Mouse (Mus musculus) CH12.LX (cell line): ENCODE measurements around the gene Taar4. TPM values are rescaled to one million over a fixed set of nuclear protein-coding genes. Genes with fewer than 3 reads are reported as not detected.

Experiments
- DNase-seq: peaks from one replicate; pipeline ENCODE4 v3.0.0-alpha.2; 2013; ENCODE audit errors: extremely low read depth
- H3K27ac ChIP-seq: 2 replicates; pipeline ENCODE4 v1.5.1; 2012; ENCODE audit warnings: low read depth, mild to moderate bottlenecking, control low read depth, moderate library complexity; ENCODE audit not compliant: insufficient read depth
- H3K27me3 ChIP-seq: replicated peaks from 2 replicates; pipeline ENCODE3; 2012; ENCODE audit warnings: inconsistent platforms
- H3K36me3 ChIP-seq, 2 experiments: replicated peaks in 1 of 2; 2 replicates each; pipeline versions ENCODE3 to v1.6.1; 2012; ENCODE audit warnings: inconsistent platforms in 1 of 2, low read length in 1 of 2, mild to moderate bottlenecking in 1 of 2, mixed read lengths in 1 of 2, moderate library complexity in 1 of 2; ENCODE audit not compliant: control insufficient read depth in 1 of 2, insufficient read depth in 1 of 2
- H3K4me1 ChIP-seq, 2 experiments: 2 replicates each; pipeline ENCODE4 v1.6.1; 2012; ENCODE audit warnings: inconsistent platforms in 1 of 2, moderate library complexity in 1 of 2; ENCODE audit not compliant: insufficient read depth in 2 of 2, control insufficient read depth in 1 of 2
- H3K4me2 ChIP-seq: 2 replicates; pipeline ENCODE4 v1.6.1; 2012; ENCODE audit warnings: low read depth, mild to moderate bottlenecking, control low read depth; ENCODE audit not compliant: poor library complexity, insufficient read depth, severe bottlenecking
- H3K4me3 ChIP-seq, 3 experiments: fragments of 150-350 bp in 1 of 3; sonication (generic) in 1 of 3; replicated peaks in 1 of 3; 2 replicates each; pipeline versions ENCODE3 to v1.5.1; 2011 to 2012; ENCODE audit warnings: low read depth in 2 of 3, low read length in 2 of 3, mild to moderate bottlenecking in 2 of 3, moderate library complexity in 2 of 3, control low read depth in 1 of 3, improper control_type of control experiment in 1 of 3, inconsistent platforms in 1 of 3, mixed read lengths in 1 of 3; ENCODE audit not compliant: poor library complexity in 1 of 3
- H3K79me2 ChIP-seq: replicated peaks from 2 replicates; pipeline ENCODE4 v1.6.1; 2012; ENCODE audit warnings: mild to moderate bottlenecking, moderate library complexity; ENCODE audit not compliant: control insufficient read depth, poor library complexity, insufficient read depth, severe bottlenecking; ENCODE audit errors: extremely low read depth
- H3K9ac ChIP-seq: 2 replicates; pipeline ENCODE4 v1.6.1; 2012; ENCODE audit warnings: low read depth, mild to moderate bottlenecking, control low read depth, moderate library complexity; ENCODE audit not compliant: insufficient read depth
- H3K9me3 ChIP-seq: replicated peaks from 2 replicates; pipeline ENCODE3; 2012; ENCODE audit warnings: low read length, inconsistent platforms, mixed read lengths
- BHLHE40 ChIP-seq: IDR thresholded peaks from 2 replicates; pipeline ENCODE4 v1.6.1; 2011; ENCODE audit warnings: mild to moderate bottlenecking, low read depth, low read length, improper control_type of control experiment
- CHD1 ChIP-seq: IDR thresholded peaks from 2 replicates; pipeline ENCODE4 v1.6.1; 2012; ENCODE audit warnings: low read depth, low read length, improper control_type of control experiment, inconsistent platforms
- CHD2 ChIP-seq: IDR thresholded peaks from 2 replicates; pipeline ENCODE4 v1.6.1; 2011; ENCODE audit warnings: low read length, improper control_type of control experiment
- CTCF ChIP-seq, 2 experiments: IDR thresholded peaks in 1 of 2; conservative IDR thresholded peaks in 1 of 2; 2 replicates each; pipeline ENCODE4 v1.5.1; 2011 to 2012; ENCODE audit warnings: low read depth in 2 of 2, low read length in 2 of 2, improper control_type of control experiment in 1 of 2, inconsistent platforms in 1 of 2, mild to moderate bottlenecking in 1 of 2, moderate library complexity in 1 of 2
- E2F4 ChIP-seq: IDR thresholded peaks from 2 replicates; pipeline ENCODE4 v1.6.1; 2011; ENCODE audit warnings: low read depth, low read length, improper control_type of control experiment; ENCODE audit not compliant: insufficient replicate concordance
- ELF1 ChIP-seq: IDR thresholded peaks from 2 replicates; pipeline ENCODE4 v1.6.1; 2014; ENCODE audit warnings: low read depth, mild to moderate bottlenecking, inconsistent platforms, low read length, improper control_type of control experiment
- EP300 ChIP-seq: IDR thresholded peaks from 2 replicates; pipeline ENCODE4 v1.6.1; 2011; ENCODE audit warnings: low read length, improper control_type of control experiment
- ETS1 ChIP-seq: conservative IDR thresholded peaks from 2 replicates; pipeline ENCODE4 v1.6.1; 2012; ENCODE audit warnings: low read depth, mild to moderate bottlenecking, inconsistent platforms, low read length, improper control_type of control experiment, moderate library complexity
- GABPA ChIP-seq: IDR thresholded peaks from 2 replicates; pipeline ENCODE4 v1.6.1; 2012; ENCODE audit warnings: low read depth, low read length, improper control_type of control experiment, inconsistent platforms; ENCODE audit not compliant: insufficient replicate concordance
- HCFC1 ChIP-seq: IDR thresholded peaks from 2 replicates; pipeline ENCODE4 v1.6.1; 2012; ENCODE audit warnings: low read depth, mild to moderate bottlenecking, inconsistent platforms, low read length, improper control_type of control experiment
- JUN ChIP-seq: IDR thresholded peaks from 2 replicates; pipeline ENCODE4 v1.6.1; 2011; ENCODE audit warnings: low read depth, mild to moderate bottlenecking, low read length, improper control_type of control experiment, moderate library complexity; ENCODE audit not compliant: insufficient read depth
- JUND ChIP-seq: conservative IDR thresholded peaks from 2 replicates; pipeline ENCODE4 v1.6.1; 2011; ENCODE audit warnings: low read depth, low read length, improper control_type of control experiment
- KAT2A ChIP-seq: IDR thresholded peaks from 2 replicates; pipeline ENCODE4 v1.6.1; 2012; ENCODE audit warnings: low read length, improper control_type of control experiment, inconsistent platforms; ENCODE audit not compliant: insufficient replicate concordance
- MAX ChIP-seq: IDR thresholded peaks from 2 replicates; pipeline ENCODE4 v1.6.1; 2011; ENCODE audit warnings: low read length, improper control_type of control experiment
- MAZ ChIP-seq: IDR thresholded peaks from 2 replicates; pipeline ENCODE4 v1.6.1; 2012; ENCODE audit warnings: low read depth, mild to moderate bottlenecking, inconsistent platforms, low read length, improper control_type of control experiment, moderate library complexity
- MXI1 ChIP-seq: IDR thresholded peaks from 2 replicates; pipeline ENCODE4 v1.6.1; 2011; ENCODE audit warnings: mild to moderate bottlenecking, low read depth, low read length, improper control_type of control experiment
- NELFE ChIP-seq: IDR thresholded peaks from 2 replicates; pipeline ENCODE4 v1.6.1; 2011; ENCODE audit warnings: low read depth, low read length, improper control_type of control experiment
- PAX5 ChIP-seq: IDR thresholded peaks from 2 replicates; pipeline ENCODE4 v1.6.1; 2012; ENCODE audit warnings: low read length, inconsistent platforms, mixed read lengths
- POLR2A ChIP-seq: IDR thresholded peaks from 2 replicates; pipeline ENCODE4 v1.6.1; 2011; ENCODE audit warnings: low read depth, mild to moderate bottlenecking, improper control_type of control experiment, low read length
- RAD21 ChIP-seq: IDR thresholded peaks from 2 replicates; pipeline ENCODE4 v1.6.1; 2011; ENCODE audit warnings: low read depth, mild to moderate bottlenecking, low read length, improper control_type of control experiment, moderate library complexity
- SMC3 ChIP-seq: IDR thresholded peaks from 2 replicates; pipeline ENCODE4 v1.6.1; 2011; ENCODE audit warnings: low read depth, low read length, improper control_type of control experiment
- TBP ChIP-seq: conservative IDR thresholded peaks from 2 replicates; pipeline ENCODE4 v1.6.1; 2011; ENCODE audit warnings: low read depth, low read length, improper control_type of control experiment
- TCF12 ChIP-seq: IDR thresholded peaks from 2 replicates; pipeline ENCODE4 v1.6.1; 2014; ENCODE audit warnings: low read depth, mild to moderate bottlenecking, inconsistent platforms, low read length, improper control_type of control experiment
- USF1 ChIP-seq: IDR thresholded peaks from 2 replicates; pipeline ENCODE4 v1.6.1; 2014; ENCODE audit warnings: low read depth, mild to moderate bottlenecking, inconsistent platforms, low read length, improper control_type of control experiment
- USF2 ChIP-seq: conservative IDR thresholded peaks from 2 replicates; pipeline ENCODE4 v1.6.1; 2011; ENCODE audit warnings: low read depth, low read length, improper control_type of control experiment
- ZC3H11A ChIP-seq: IDR thresholded peaks from 2 replicates; pipeline ENCODE4 v1.6.1; 2012; ENCODE audit warnings: low read depth, mild to moderate bottlenecking, inconsistent platforms, low read length, improper control_type of control experiment
- ZMIZ1 ChIP-seq: IDR thresholded peaks from 2 replicates; pipeline ENCODE4 v1.6.1; 2012; ENCODE audit warnings: low read depth, mild to moderate bottlenecking, inconsistent platforms, low read length, improper control_type of control experiment
- ZNF384 ChIP-seq: IDR thresholded peaks from 2 replicates; pipeline ENCODE4 v1.6.1; 2012; ENCODE audit warnings: low read depth, low read length, improper control_type of control experiment, inconsistent platforms
- dilution Hi-C: fragments of 300-500 bp; cut with MboI; formaldehyde crosslinking; loops from 2 replicates; pipeline ENCODE4 v1.14.3; 2020; ENCODE audit warnings: low sequenced_read_pairs; ENCODE audit not compliant: extremely low pct_unique_long_range_greater_than_20kb, extremely low pct_ligation_motif_present
- in situ Hi-C: fragments of 300-500 bp; cut with MboI; formaldehyde crosslinking; loops from 3 replicates; pipeline ENCODE4 v1.14.3; 2019; ENCODE audit warnings: low sequenced_read_pairs, low pct_ligation_motif_present, low pct_unique_long_range_greater_than_20kb, mixed read lengths
- polyA plus RNA-seq: library from polyadenylated mRNA; unstranded; fragments of >175 nt; gene quantifications from 2 replicates; pipeline ENCODE4 v1.2.1, GENCODE M21; 2012; ENCODE audit warnings: low read depth; ENCODE audit not compliant: insufficient read length
- total RNA-seq, 2 experiments: library from RNA; depleted of rRNA; stranded (reverse); fragments of 300-350 nt in 1 of 2; fragments of >200 nt in 1 of 2; gene quantifications; 2 replicates each; pipeline ENCODE4 v1.2.3; 2012 to 2014

The Taar4 gene
- total and polyA plus RNA-seq, 3 experiments, result not detected

GRCm38 (mm10) chr10:23938312-23938711, 22.0 kb upstream of the Taar4 start, which contains the start of gene Taar2:
TSS of gene Taar2 (plus strand) at chr10:23938572.
- H3K9me3 ChIP-seq, result no peaks in the 10 kb centered on the region
- dilution Hi-C loops (no loop called here), in situ Hi-C loops (no loop called here)
- H3K4me1 ChIP-seq, result no peaks in the 10 kb centered on the region
- no peak for TF ChIP-seq KAT2A
- no peak for TF ChIP-seq JUN
- no peak for TF ChIP-seq ZNF384
- TF ChIP-seq POLR2A, result no peak
- no peak for TF ChIP-seq USF1
- TF ChIP-seq CHD1, result no peak
- no peak for TF ChIP-seq SMC3
- no peak within 1 kb of the TSS for H3K9ac ChIP-seq
- H3K4me3 ChIP-seq, result no peak within 1 kb of the TSS
- no peaks in the 10 kb centered on the region for H3K36me3 ChIP-seq
- H3K79me2 ChIP-seq, result no peaks in the 10 kb centered on the region
- H3K27me3 ChIP-seq, result no peaks in the 10 kb centered on the region
- no peak for DNase-seq
- H3K27ac ChIP-seq, result no peak within 1 kb of the TSS
- H3K4me2 ChIP-seq, result no peak within 1 kb of the TSS; the same call in 1 of the 2 replicates

- no peak overlapping the region for H3K9ac ChIP-seq
- no peaks in the 10 kb centered on the region for H3K27me3 ChIP-seq
- DNase-seq, result peak; percentile 17
- no peaks in the 10 kb centered on the region for H3K9me3 ChIP-seq
- H3K4me3 ChIP-seq, result no peak overlapping the region
- no peaks in the 10 kb centered on the region for H3K79me2 ChIP-seq
- H3K36me3 ChIP-seq, result no peaks in the 10 kb centered on the region
- no peak overlapping the region for H3K4me2 ChIP-seq
- no peaks in the 10 kb centered on the region for H3K4me1 ChIP-seq
- dilution Hi-C loops (no loop called here), in situ Hi-C loops (no loop called here)
- TF ChIP-seq MAX, result no peak
- TF ChIP-seq HCFC1, result no peak
- TF ChIP-seq TBP, result no peak
- no peak for TF ChIP-seq BHLHE40
- TF ChIP-seq MAZ, result no peak
- no peak for TF ChIP-seq E2F4
- no peak for TF ChIP-seq USF1
- no peak for TF ChIP-seq CHD2
- TF ChIP-seq USF2, result no peak
- TF ChIP-seq GABPA, result no peak
- peak; percentile 45 to 51 for TF ChIP-seq CTCF (conservative IDR thresholded peaks at IDR 0.05 in 1 of 2, IDR thresholded peaks at IDR 0.05 in 1 of 2; ENCODE audit: low read depth in 2 of 2, low read length in 2 of 2)
- no peak for TF ChIP-seq JUND
- TF ChIP-seq PAX5, result no peak
- TF ChIP-seq MXI1, result no peak
- TF ChIP-seq CHD1, result no peak
- no peak for TF ChIP-seq ZC3H11A
- no peak for TF ChIP-seq ETS1
- TF ChIP-seq ZMIZ1, result no peak
- no peak for TF ChIP-seq JUN
- no peak for TF ChIP-seq POLR2A
- peak; percentile 45 for TF ChIP-seq SMC3
- TF ChIP-seq NELFE, result no peak
- peak; percentile 30 for TF ChIP-seq RAD21
- TF ChIP-seq EP300, result no peak
- no peak for TF ChIP-seq ELF1
- TF ChIP-seq TCF12, result no peak
- H3K27ac ChIP-seq, result no peak overlapping the region
Observed at GRCm38 (mm10) chr10:23942465-23942864, 17.8 kb upstream of the Taar4 start.
